Mouse (Mus musculus): ENCODE results near the gene A530064D06Rik. TPM values are rescaled to one million over a fixed set of nuclear protein-coding genes. Genes with fewer than 3 reads are reported as not detected.
A peak's percentile ranks its signal among the peaks of the same experiment; 100 is the strongest.

The A530064D06Rik gene
- polyA plus RNA-seq, 1 experiment from 2014 or later: not detected

DNA sequence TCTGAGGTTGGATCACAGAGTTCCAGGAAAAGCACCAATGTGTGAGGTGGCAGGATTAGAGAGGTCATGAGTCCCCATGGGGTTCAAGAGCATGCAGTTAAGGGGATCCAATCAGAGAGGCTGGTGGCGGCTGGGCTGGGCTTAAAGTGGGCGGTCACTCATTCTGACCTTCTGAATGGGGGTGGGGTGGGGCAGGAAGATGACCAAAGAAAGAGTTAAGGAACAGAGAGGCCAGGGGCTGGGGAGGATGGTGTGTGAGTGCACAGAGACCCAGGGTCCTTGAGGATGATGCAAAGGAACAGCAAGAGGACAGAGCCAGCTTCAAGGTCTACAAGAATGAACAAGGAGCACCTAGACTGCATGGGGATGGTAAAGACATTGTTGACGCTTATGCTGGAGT, 58.6 kb downstream of the A530064D06Rik start:
- Histone ChIP-seq H3K27me3 (ENCODE audit: insufficient read depth, low read length) (no peaks in the 10 kb centered on the region), H3K27ac (ENCODE audit: low read depth) (no peak overlapping the region), H3K36me3 (ENCODE audit: insufficient read depth) (no peaks in the 10 kb centered on the region), H3K4me1 (ENCODE audit: insufficient read depth) (no peaks in the 10 kb centered on the region), H3K9ac (no peak overlapping the region), H3K4me2 (no peak overlapping the region), H3K4me3 (ENCODE audit: low read depth, low read length) (no peak overlapping the region), H3K9me3 (ENCODE audit: low read depth, low read length) (no peaks in the 10 kb centered on the region)
- no peak for DNase-seq
- ATAC-seq (ENCODE audit: insufficient read depth): no peak
- TF ChIP-seq CTCF (IDR thresholded peaks at IDR 0.05; ENCODE audit: low read depth): no peak
- WGBS: 72% methylated on average over 3 of the region's 3 CpGs

DNA sequence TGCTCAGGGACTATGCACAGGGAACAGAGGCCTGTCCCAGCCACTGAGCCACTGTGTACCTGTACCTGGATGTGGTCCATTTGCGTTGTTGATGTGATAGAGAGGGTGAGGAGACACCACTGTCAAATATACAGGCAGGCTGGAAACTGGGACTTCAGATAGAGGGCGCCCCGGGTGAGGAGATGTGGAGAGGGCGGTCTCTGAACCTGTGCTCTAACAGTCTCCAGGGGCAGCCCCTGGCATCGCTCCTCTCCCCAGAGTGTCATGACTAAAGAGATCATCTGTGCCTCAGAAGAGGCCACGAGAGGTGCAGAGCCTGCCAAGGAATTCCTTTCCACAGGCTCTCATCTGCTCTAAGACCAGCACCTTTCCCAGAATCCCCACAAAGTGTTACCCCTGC, 59.2 kb downstream of the A530064D06Rik start:
- Histone ChIP-seq H3K4me1 (ENCODE audit: insufficient read depth) (no peaks in the 10 kb centered on the region), H3K27me3 (ENCODE audit: insufficient read depth, low read length) (no peaks in the 10 kb centered on the region), H3K9me3 (ENCODE audit: low read depth, low read length) (no peaks in the 10 kb centered on the region), H3K36me3 (ENCODE audit: insufficient read depth) (no peaks in the 10 kb centered on the region), H3K9ac (no peak overlapping the region), H3K4me3 (ENCODE audit: low read depth, low read length) (no peak overlapping the region), H3K4me2 (no peak overlapping the region), H3K27ac (ENCODE audit: low read depth) (no peak overlapping the region)
- TF ChIP-seq CTCF (IDR thresholded peaks at IDR 0.05; ENCODE audit: low read depth): 0 out of 2 replicates have a peak, but pooled peaks have one; percentile 10
- DNase-seq: no peak
- WGBS: 49% methylated on average over 6 of the region's 6 CpGs
- no peak for ATAC-seq (ENCODE audit: insufficient read depth)

DNA sequence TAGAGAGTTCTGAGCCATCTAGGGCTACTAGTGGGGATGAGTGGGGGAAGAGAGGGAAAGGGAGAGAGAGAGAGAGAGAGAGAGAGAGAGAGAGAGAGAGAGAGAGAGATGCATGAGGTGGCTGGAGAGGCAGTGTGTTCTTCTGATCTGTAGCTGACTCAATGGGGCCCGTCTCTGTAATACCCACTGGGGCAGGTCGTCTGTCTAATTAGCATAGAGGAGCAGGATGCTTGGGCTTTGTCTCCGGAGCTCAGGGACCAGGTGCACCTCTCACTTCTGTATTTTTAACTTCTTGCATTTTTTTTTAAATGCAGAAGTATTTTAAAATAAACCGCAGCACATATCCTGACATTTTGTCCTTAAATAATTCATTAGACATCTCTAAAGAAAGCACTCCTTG, 59.7 kb downstream of the A530064D06Rik start:
- H3K4me2 ChIP-seq: no peak overlapping the region
- no peaks in the 10 kb centered on the region for H3K9me3 ChIP-seq (ENCODE audit: low read depth, low read length)
- ATAC-seq (ENCODE audit: insufficient read depth): no peak
- no peak overlapping the region for H3K4me3 ChIP-seq (ENCODE audit: low read depth, low read length)
- no peak overlapping the region for H3K9ac ChIP-seq
- WGBS: 51% methylated on average over 4 of the region's 4 CpGs
- no peaks in the 10 kb centered on the region for H3K27me3 ChIP-seq (ENCODE audit: insufficient read depth, low read length)
- no peaks in the 10 kb centered on the region for H3K36me3 ChIP-seq (ENCODE audit: insufficient read depth)
- DNase-seq: no peak
- H3K4me1 ChIP-seq (ENCODE audit: insufficient read depth): no peaks in the 10 kb centered on the region
- no peak for TF ChIP-seq CTCF (IDR thresholded peaks at IDR 0.05; ENCODE audit: low read depth)
- H3K27ac ChIP-seq (ENCODE audit: low read depth): no peak overlapping the region

DNA sequence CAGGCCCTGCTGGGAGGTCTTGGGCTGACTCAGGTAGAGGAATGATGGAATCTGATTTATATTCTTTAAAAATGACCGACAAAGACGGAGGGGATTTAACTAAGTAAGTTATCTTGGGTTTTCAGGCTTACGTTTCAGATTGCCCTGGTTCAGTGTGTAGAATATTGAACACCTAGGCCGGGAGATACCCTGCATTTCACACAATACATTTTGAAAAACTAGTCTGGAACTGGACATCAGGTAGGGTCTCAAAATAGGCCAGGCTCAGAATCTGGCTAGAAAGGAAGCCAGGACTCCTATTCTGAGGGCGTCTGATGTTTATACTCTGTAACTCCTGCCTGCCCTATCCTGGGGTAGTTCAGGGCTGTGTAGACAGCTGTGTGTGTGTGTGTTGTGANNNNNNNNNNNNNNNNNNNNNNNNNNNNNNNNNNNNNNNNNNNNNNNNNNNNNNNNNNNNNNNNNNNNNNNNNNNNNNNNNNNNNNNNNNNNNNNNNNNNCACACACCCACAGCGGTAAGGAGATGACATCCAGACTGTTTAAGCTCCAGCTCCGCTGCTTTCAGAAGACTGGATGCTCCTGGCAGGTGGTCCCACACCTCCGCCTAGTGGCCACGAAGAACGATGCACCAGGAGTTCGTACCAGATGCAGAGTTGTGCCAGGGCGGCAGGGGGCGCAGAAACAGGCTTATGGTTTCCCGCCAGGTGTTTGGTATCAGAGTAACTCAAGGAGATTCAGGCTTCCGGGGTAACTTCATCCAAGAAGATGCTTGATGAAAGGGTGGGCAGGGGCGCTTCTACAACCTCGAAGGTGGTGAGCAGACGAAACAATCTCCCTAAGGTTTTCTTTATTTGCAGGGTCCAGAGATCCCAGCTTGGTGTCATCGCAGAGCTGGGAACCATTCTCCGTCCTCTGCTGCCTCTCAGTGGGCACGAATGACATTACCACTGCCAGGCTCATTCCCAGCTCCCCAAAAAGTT, 66.3 kb downstream of the A530064D06Rik start:
- H3K27ac ChIP-seq (ENCODE audit: low read depth): no peak overlapping the region
- H3K36me3 ChIP-seq (ENCODE audit: insufficient read depth): no peaks in the 10 kb centered on the region
- H3K9ac ChIP-seq: no peak overlapping the region
- H3K4me1 ChIP-seq (ENCODE audit: insufficient read depth): peaks cover 20% of the 10 kb centered on the region
- ATAC-seq (ENCODE audit: insufficient read depth) (peak; percentile 42), DNase-seq (peak; percentile 96)
- H3K9me3 ChIP-seq (ENCODE audit: low read depth, low read length): no peaks in the 10 kb centered on the region
- H3K4me3 ChIP-seq (ENCODE audit: low read depth, low read length): peak overlapping the region; percentile 26
- WGBS: 9% methylated on average over 20 of the region's 21 CpGs
- peak; percentile 95 for TF ChIP-seq CTCF (IDR thresholded peaks at IDR 0.05; ENCODE audit: low read depth)
- H3K27me3 ChIP-seq (ENCODE audit: insufficient read depth, low read length): peaks cover 33% of the 10 kb centered on the region
- peak overlapping the region; percentile 57 for H3K4me2 ChIP-seq

DNA sequence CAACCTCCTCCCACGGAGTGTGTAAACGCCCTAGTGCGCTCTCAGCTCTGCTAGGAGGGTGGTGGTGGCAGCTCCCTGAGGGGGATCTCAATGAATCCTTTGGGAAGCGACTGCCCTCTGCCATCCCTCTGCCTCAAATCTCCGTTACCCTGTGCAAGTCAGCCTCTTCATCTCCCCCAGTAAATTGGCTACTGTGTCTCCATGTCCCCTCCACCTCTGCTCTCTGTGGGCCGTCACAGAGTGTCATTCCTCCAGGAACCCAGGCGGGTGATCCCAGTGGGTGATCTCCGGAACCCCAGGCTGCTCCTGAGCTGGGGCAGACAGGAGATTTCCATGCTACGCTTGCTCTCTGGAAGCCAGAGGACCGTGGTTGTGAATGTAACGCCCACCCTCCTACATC, 67.8 kb downstream of the A530064D06Rik start:
- Histone ChIP-seq H3K36me3 (ENCODE audit: insufficient read depth) (no peaks in the 10 kb centered on the region), H3K9me3 (ENCODE audit: low read depth, low read length) (no peaks in the 10 kb centered on the region), H3K4me2 (peak overlapping the region; percentile 81), H3K9ac (no peak overlapping the region), H3K4me3 (ENCODE audit: low read depth, low read length) (0 out of 2 replicates have a peak overlapping the region, but pooled peaks have one; percentile 34), H3K27ac (ENCODE audit: low read depth) (no peak overlapping the region), H3K27me3 (ENCODE audit: insufficient read depth, low read length) (peaks cover 47% of the 10 kb centered on the region), H3K4me1 (ENCODE audit: insufficient read depth) (peaks cover 24% of the 10 kb centered on the region)
- TF ChIP-seq CTCF (IDR thresholded peaks at IDR 0.05; ENCODE audit: low read depth): no peak
- 39% methylated on average over 11 of the region's 11 CpGs for WGBS
- DNase-seq (no peak), ATAC-seq (ENCODE audit: insufficient read depth) (no peak)

Other genes starting within 250 kb of the A530064D06Rik start
- gene Foxp4, start 242.6 kb downstream of the A530064D06Rik start, polyA plus RNA-seq (2014; fragmentation: Nextera tagmentation; extraction: Ambion mirVana): 37.2 and 42.2 TPM in 2 replicates
- not detected in 2 replicates for gene 1700122O11Rik, start 129.0 kb downstream of the A530064D06Rik start, polyA plus RNA-seq (2014; fragmentation: Nextera tagmentation; extraction: Ambion mirVana)
- not detected in 2 replicates for gene 1700067P10Rik, start 78.0 kb downstream of the A530064D06Rik start, polyA plus RNA-seq (2014; fragmentation: Nextera tagmentation; extraction: Ambion mirVana)
- not detected in 2 replicates for gene 9830107B12Rik, start 21.0 kb downstream of the A530064D06Rik start, polyA plus RNA-seq (2014; fragmentation: Nextera tagmentation; extraction: Ambion mirVana)
- 0.14 TPM in 1 of 2 replicates, not detected in the other for gene Trem1, start 65.5 kb upstream of the A530064D06Rik start, polyA plus RNA-seq (2014; fragmentation: Nextera tagmentation; extraction: Ambion mirVana)
- gene Trem3, start 80.5 kb upstream of the A530064D06Rik start, polyA plus RNA-seq (2014; fragmentation: Nextera tagmentation; extraction: Ambion mirVana): 0.25 and 0.45 TPM in 2 replicates
- gene Treml4, start 97.0 kb upstream of the A530064D06Rik start, polyA plus RNA-seq (2014; fragmentation: Nextera tagmentation; extraction: Ambion mirVana): 0.13 TPM in 1 of 2 replicates, not detected in the other
- gene Treml2, start 132.2 kb upstream of the A530064D06Rik start, polyA plus RNA-seq (2014; fragmentation: Nextera tagmentation; extraction: Ambion mirVana): 0.12 and 0.43 TPM in 2 replicates
- 0.26 and 0.33 TPM in 2 replicates for gene B430306N03Rik, start 148.9 kb upstream of the A530064D06Rik start, polyA plus RNA-seq (2014; fragmentation: Nextera tagmentation; extraction: Ambion mirVana)
- 6.2 and 6.5 TPM in 2 replicates for gene Trem2, start 179.1 kb upstream of the A530064D06Rik start, polyA plus RNA-seq (2014; fragmentation: Nextera tagmentation; extraction: Ambion mirVana)
- gene Treml1, start 192.6 kb upstream of the A530064D06Rik start, polyA plus RNA-seq (2014; fragmentation: Nextera tagmentation; extraction: Ambion mirVana): 2.5 and 3.1 TPM in 2 replicates
- gene Nfya, start 242.6 kb upstream of the A530064D06Rik start, polyA plus RNA-seq (2014; fragmentation: Nextera tagmentation; extraction: Ambion mirVana): 30.3 and 30.5 TPM in 2 replicates
- gene Oard1, start 242.7 kb upstream of the A530064D06Rik start, polyA plus RNA-seq (2014; fragmentation: Nextera tagmentation; extraction: Ambion mirVana): 75.2 and 77.9 TPM in 2 replicates

Data from lung, embryonic 14.5 days (tissue).